Mouse (Mus musculus): ENCODE measurements around the gene Kif21a. TPM values are rescaled to one million over a fixed set of nuclear protein-coding genes. Genes with fewer than 3 reads are reported as not detected.

Kif21a gene
- polyA plus RNA-seq (2011; ENCODE audit: insufficient read depth, insufficient read length, low replicate concordance, missing spikeins), result 0.50 TPM in 1 of 2 replicates, not detected in the other

DNA sequence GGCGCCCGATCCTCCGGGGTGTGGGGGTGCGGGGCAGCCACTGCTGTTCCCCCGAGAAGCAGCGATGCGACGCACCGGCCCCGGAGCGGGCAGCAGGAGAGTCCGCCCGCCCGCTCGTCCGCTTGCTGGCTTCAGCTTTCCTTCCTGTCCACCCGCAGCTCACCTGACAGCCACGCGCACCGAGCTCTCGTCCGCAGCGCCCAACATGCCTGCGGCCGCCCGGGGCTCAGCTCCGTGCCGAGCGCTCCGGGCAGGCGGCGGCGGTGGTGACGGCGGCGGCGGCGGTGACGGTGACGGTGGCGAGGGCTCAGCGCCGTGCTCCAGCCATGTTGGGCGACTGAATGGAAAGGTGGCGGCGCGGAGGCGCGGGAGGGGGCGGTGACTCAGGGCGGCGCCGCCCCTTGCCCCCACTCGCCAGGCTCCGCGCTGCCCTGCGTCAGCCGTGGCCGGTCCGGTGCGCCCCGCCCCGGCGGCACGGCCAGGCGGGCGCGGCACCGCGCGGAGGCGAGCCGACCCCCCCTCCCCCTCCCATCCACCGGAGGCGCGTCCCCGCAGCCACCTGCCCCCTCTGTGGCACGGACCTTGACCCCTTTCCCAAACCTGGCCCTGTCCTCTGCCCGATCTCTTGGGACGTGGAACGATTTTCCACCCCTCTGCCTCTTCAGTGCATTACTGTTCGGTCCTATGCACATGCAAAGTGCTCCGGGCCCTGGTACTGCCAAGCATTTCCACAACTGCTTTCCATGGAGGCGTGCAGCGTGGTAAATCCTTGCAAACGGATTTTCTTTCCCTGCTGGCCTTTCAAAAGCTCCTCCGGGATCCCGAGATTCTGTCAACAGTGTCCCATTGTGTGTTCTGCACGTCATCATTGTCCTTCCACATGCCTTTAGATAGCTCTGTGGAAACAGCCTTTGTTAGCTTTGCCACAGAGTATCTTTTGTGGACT lies at the start of gene Kif21a:
Kif21a (minus strand) TSS at position 453 of the 946 bp plus-strand sequence.
- 4% methylated on average over 84 of the region's 89 CpGs for WGBS
- no peaks in the 10 kb centered on the region for H3K4me1 ChIP-seq (ENCODE audit: control insufficient read depth, insufficient read depth, low read length)
- H3K27ac ChIP-seq (ENCODE audit: control insufficient read depth, insufficient read depth, low read depth, low read length, poor library complexity), result no peak within 1 kb of the TSS; the same call in 1 of the 2 replicates
- H3K4me3 ChIP-seq (replicated peaks; ENCODE audit: control insufficient read depth, low read depth, low read length), result no peak within 1 kb of the TSS
- no peak for TF ChIP-seq POLR2A (IDR thresholded peaks at IDR 0.05; ENCODE audit: borderline replicate concordance, control insufficient read depth, low read depth, low read length)
- TF ChIP-seq CTCF (IDR thresholded peaks at IDR 0.05; ENCODE audit: control insufficient read depth, insufficient read depth, low read length), result no peak

DNA sequence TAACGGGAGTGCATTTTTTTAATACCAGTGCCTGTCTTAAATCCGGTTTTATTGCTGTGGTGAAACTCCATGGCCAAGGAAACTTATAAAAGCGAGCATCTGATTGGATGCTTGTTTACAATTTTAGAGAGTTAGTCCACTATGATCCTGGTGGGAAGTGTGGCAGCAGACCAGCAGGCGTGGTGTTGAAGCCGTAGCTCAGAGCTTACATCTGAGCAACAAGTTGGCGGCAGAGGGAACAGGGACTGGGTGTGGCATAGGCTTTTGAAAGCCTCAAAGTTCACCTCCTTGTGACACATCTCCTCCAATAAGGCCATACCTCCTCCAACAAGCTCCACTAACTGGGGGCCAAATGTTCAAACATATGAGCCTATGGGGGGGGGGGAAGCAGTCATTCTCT lies 46.9 kb upstream of the Kif21a start:
- WGBS, result 77% methylated on average over 6 of the region's 6 CpGs
- Histone ChIP-seq H3K27ac (ENCODE audit: control insufficient read depth, insufficient read depth, low read depth, low read length, poor library complexity) (no peak overlapping the region), H3K4me3 (replicated peaks; ENCODE audit: control insufficient read depth, low read depth, low read length) (no peak overlapping the region), H3K4me1 (ENCODE audit: control insufficient read depth, insufficient read depth, low read length) (no peaks in the 10 kb centered on the region)
- TF ChIP-seq CTCF (IDR thresholded peaks at IDR 0.05; ENCODE audit: control insufficient read depth, insufficient read depth, low read length) (no peak), POLR2A (IDR thresholded peaks at IDR 0.05; ENCODE audit: borderline replicate concordance, control insufficient read depth, low read depth, low read length) (no peak)

DNA sequence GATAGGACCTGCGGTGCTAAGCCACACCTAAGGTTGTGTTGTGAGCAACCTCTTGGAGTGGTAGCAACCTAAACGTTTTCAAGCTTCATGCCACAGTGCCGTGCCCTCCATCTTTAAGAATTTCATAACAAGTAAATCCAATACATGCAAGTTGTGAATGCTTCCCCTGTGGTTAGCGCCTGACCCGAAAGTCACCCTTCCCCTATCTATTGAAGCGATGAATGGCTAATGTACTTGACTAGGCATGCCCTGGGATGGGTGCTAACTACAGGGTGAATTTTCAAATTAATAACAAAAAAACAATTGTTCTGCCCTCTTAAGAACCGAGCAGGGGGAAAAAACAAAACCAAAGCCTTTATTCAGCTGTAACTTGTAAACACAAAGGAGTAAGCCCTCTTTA lies 39.7 kb upstream of the Kif21a start:
- no peak overlapping the region for H3K27ac ChIP-seq (ENCODE audit: control insufficient read depth, insufficient read depth, low read depth, low read length, poor library complexity)
- H3K4me3 ChIP-seq (replicated peaks; ENCODE audit: control insufficient read depth, low read depth, low read length), result no peak overlapping the region
- no peaks in the 10 kb centered on the region for H3K4me1 ChIP-seq (ENCODE audit: control insufficient read depth, insufficient read depth, low read length)
- TF ChIP-seq POLR2A (IDR thresholded peaks at IDR 0.05; ENCODE audit: borderline replicate concordance, control insufficient read depth, low read depth, low read length) (no peak), CTCF (IDR thresholded peaks at IDR 0.05; ENCODE audit: control insufficient read depth, insufficient read depth, low read length) (no peak)
- WGBS, result 83% methylated on average over 7 of the region's 7 CpGs

DNA sequence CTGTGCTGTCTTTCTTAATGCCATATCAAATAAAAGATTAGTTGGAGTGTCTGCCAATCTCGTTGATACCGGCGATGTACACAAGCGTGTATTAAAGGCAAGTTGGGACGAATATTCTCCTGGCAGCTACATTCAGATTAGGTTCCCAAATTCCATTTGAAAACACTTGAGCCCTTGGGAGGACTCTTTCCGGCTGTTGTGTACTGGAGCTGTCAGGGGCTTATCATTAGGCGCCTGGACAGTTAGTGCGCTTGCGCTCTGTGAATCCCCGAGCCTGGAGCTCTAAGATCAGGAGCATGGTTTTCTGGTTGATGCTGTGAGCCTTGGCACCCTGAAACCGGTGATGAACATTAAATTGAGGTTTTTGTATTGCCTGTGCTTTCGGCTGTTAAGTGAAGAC lies 38.3 kb upstream of the Kif21a start:
- H3K4me3 ChIP-seq (replicated peaks; ENCODE audit: control insufficient read depth, low read depth, low read length), result no peak overlapping the region
- no peak overlapping the region for H3K27ac ChIP-seq (ENCODE audit: control insufficient read depth, insufficient read depth, low read depth, low read length, poor library complexity)
- no peak for TF ChIP-seq POLR2A (IDR thresholded peaks at IDR 0.05; ENCODE audit: borderline replicate concordance, control insufficient read depth, low read depth, low read length)
- no peak for TF ChIP-seq CTCF (IDR thresholded peaks at IDR 0.05; ENCODE audit: control insufficient read depth, insufficient read depth, low read length)
- WGBS, result 91% methylated on average over 12 of the region's 12 CpGs
- no peaks in the 10 kb centered on the region for H3K4me1 ChIP-seq (ENCODE audit: control insufficient read depth, insufficient read depth, low read length)

DNA sequence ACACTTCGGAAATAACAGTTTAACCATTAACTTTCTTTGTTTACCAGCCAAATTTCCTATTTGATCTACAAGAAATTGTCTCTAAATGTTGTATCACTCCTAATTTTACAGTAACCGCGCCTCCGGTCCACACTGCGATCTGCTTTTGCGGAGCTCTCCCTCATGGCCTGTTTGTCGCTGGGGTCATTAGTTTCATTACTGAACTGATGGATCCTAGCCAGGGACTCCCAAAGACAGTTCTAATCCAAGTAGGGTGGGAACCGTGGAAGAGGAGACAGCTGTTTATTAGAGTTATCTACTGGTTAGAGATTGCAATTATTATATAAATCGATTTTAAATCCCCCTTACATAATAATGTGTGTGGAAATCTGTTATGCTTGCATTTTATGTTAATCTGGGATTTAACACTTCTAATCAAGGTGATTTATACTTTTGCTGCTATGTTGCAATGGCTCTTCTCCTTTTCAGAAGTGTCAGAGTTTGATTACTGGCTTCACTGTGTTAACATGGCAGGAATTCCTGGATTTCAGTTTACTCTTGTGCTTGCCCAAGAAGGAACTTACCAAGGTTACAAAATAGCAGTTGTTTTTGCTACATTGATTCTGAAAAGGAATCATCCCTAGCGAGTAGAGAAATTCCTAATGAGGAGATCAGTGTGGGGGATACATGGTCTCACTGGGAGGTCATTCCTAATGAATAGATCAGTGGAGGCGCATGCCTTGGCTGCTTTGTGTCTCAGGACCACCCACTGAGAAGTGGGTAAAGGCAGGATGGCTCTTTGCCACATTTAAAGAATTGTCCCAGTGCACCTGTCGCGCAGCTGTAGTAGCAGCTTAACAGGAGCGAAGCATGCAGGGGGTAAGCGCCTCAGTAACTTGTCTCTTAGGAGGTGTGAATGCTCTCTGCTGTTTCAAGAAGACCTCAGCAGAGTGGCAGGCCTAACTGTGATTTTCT lies 28.0 kb upstream of the Kif21a start:
- Histone ChIP-seq H3K27ac (ENCODE audit: control insufficient read depth, insufficient read depth, low read depth, low read length, poor library complexity) (no peak overlapping the region), H3K4me1 (ENCODE audit: control insufficient read depth, insufficient read depth, low read length) (no peaks in the 10 kb centered on the region), H3K4me3 (replicated peaks; ENCODE audit: control insufficient read depth, low read depth, low read length) (no peak overlapping the region)
- WGBS, result 63% methylated on average over 15 of the region's 15 CpGs
- TF ChIP-seq POLR2A (IDR thresholded peaks at IDR 0.05; ENCODE audit: borderline replicate concordance, control insufficient read depth, low read depth, low read length), result no peak
- no peak for TF ChIP-seq CTCF (IDR thresholded peaks at IDR 0.05; ENCODE audit: control insufficient read depth, insufficient read depth, low read length)

DNA sequence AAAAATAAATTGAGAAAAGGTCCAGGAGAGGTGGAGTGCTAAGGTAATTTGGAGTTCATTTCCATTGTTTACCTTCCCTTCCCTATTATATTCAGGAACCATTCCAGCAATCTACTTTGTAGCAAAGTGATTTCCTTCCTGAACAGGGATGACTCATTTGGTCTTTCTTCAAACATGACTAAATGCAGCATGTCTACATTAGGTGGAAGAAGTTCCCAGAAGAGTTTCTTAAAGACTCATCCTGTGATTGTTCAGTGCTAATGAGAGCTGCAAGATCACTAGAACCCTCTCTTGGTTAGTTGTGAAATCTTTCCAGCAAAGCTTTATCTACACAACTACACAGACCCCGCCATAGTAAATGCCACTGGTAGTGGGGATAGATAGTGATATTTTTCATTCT lies 22.7 kb upstream of the Kif21a start:
- TF ChIP-seq POLR2A (IDR thresholded peaks at IDR 0.05; ENCODE audit: borderline replicate concordance, control insufficient read depth, low read depth, low read length) (no peak), CTCF (IDR thresholded peaks at IDR 0.05; ENCODE audit: control insufficient read depth, insufficient read depth, low read length) (no peak)
- WGBS, result 67% methylated on average over 1 of the region's 1 CpGs

DNA sequence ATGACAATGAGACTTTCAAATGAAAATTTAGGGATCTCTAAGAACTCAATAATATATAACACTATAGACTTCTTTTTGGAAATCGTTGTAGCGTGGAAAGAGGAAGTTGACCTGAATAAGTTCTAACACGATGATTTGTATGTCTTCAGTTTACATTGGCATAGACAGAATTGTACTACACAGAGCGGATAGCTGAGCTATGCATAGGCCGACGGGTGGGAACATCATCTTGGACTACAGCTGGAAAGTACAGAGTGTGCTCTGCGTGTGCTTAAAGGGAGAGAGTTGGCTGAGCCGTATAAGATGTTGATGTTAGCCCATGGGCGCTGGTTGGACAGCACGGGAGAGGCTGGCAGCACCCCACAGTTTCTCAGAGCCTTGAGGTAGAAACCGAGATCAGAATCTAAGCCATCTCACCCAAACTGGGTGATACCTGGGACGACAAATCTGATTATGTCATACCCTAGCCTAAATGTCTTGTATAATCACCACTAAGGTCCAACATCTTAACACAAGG lies 14.6 kb upstream of the Kif21a start:
- WGBS, result 64% methylated on average over 12 of the region's 12 CpGs

More for the DNA sequence above, 22.7 kb upstream of the Kif21a start:
- H3K4me3 ChIP-seq (replicated peaks; ENCODE audit: control insufficient read depth, low read depth, low read length), result no peak overlapping the region
- no peaks in the 10 kb centered on the region for H3K4me1 ChIP-seq (ENCODE audit: control insufficient read depth, insufficient read depth, low read length)
- H3K27ac ChIP-seq (ENCODE audit: control insufficient read depth, insufficient read depth, low read depth, low read length, poor library complexity), result no peak overlapping the region

More for the DNA sequence above, 14.6 kb upstream of the Kif21a start:
- Histone ChIP-seq H3K27ac (ENCODE audit: control insufficient read depth, insufficient read depth, low read depth, low read length, poor library complexity) (no peak overlapping the region), H3K4me3 (replicated peaks; ENCODE audit: control insufficient read depth, low read depth, low read length) (no peak overlapping the region), H3K4me1 (ENCODE audit: control insufficient read depth, insufficient read depth, low read length) (no peaks in the 10 kb centered on the region)
- no peak for TF ChIP-seq POLR2A (IDR thresholded peaks at IDR 0.05; ENCODE audit: borderline replicate concordance, control insufficient read depth, low read depth, low read length)
